Mouse (Mus musculus): ENCODE results near the gene Slc25a44. TPM values are rescaled to one million over a fixed set of nuclear protein-coding genes. Genes with fewer than 3 reads are reported as not detected.

Slc25a44 gene
- polyA plus RNA-seq (2012; rRNA removed): 12.2 and 12.7 TPM in 2 replicates

DNA sequence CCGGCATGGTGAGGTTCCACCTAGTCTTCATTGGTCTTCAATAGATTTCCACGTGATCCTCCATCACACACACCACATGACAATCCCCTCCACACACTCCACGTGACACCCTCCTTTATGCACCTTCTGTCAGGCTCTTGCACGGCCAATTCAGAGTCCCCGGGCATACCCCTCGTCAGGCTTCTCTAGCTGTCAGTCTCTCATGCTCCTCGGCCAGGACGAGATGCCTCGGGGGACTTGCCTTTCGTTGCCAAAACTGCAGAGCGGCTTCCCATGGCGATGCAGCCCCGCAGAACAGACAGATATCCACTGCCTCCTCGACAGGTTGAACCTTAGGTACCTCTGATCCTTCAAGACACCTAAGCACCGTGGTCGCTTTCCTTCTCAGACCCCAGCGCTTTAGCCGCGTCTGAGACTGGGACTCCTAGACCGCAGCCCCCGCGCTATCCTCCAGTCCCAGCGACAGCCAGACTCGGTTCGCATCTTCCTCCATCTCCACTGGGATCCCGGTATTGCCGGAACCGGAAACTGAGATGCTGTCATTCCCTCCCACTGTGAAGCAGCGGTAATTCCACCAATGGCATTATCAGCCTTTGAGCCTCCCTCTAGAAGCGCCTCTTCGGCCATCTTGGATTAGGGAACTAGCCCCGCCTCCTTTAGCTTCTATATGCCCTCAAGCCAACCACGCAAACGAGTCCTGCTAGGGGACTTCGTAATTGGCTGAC, at the start of gene Slc25a44:
Gene Slc25a44 (minus strand): TSS at position 535 of the 725 bp plus-strand sequence.
- H3K36me3 ChIP-seq (ENCODE audit: control insufficient read depth, insufficient read depth, low read length): no peaks in the 10 kb centered on the region; the same call in 1 of the 2 replicates
- H3K27ac ChIP-seq (ENCODE audit: control insufficient read depth, insufficient read depth, low read depth, low read length): no peak within 1 kb of the TSS; the same call in 1 of the 2 replicates
- no peak for TF ChIP-seq CTCF (IDR thresholded peaks at IDR 0.05; ENCODE audit: control insufficient read depth, insufficient read depth, insufficient replicate concordance, low read depth, low read length)
- TF ChIP-seq POLR2A (IDR thresholded peaks at IDR 0.05; ENCODE audit: control insufficient read depth, low read depth, low read length): peak; percentile 78
- peaks cover 5% of the 10 kb centered on the region for H3K4me1 ChIP-seq (ENCODE audit: control insufficient read depth, insufficient read depth, low read length)
- peak within 1 kb of the TSS; percentile 88 for H3K4me3 ChIP-seq (ENCODE audit: control insufficient read depth, low read depth, low read length)
- H3K27me3 ChIP-seq (ENCODE audit: control insufficient read depth, insufficient read depth, low read length): no peaks in the 10 kb centered on the region

DNA sequence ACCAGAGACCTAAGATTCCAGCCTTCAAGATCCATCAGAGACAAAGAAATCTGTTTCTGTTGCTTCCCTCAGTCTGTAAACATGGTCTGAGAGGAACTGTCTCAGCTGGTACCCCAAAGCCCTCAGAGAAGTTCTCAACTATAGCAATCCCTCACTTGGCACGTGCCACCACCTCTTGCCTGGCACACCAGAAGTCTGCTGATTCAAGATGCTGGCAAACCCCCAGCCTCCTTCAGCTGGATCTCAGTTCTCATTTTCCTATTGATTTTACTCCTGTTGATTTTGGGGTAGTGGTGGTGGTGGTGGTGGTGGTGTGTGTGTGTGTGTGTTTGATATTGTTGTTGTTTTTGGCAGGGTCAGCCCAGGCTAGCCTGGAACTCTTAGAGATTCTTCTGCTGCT, 48.6 kb upstream of the Slc25a44 start:
- no peak overlapping the region for H3K4me3 ChIP-seq (ENCODE audit: control insufficient read depth, low read depth, low read length)
- no peaks in the 10 kb centered on the region for H3K27me3 ChIP-seq (ENCODE audit: control insufficient read depth, insufficient read depth, low read length)
- H3K36me3 ChIP-seq (ENCODE audit: control insufficient read depth, insufficient read depth, low read length): no peaks in the 10 kb centered on the region
- no peak for TF ChIP-seq POLR2A (IDR thresholded peaks at IDR 0.05; ENCODE audit: control insufficient read depth, low read depth, low read length)
- no peak for TF ChIP-seq CTCF (IDR thresholded peaks at IDR 0.05; ENCODE audit: control insufficient read depth, insufficient read depth, insufficient replicate concordance, low read depth, low read length)
- peaks cover 2% of the 10 kb centered on the region; the same call in 1 of the 2 replicates for H3K4me1 ChIP-seq (ENCODE audit: control insufficient read depth, insufficient read depth, low read length)
- no peak overlapping the region for H3K27ac ChIP-seq (ENCODE audit: control insufficient read depth, insufficient read depth, low read depth, low read length)

DNA sequence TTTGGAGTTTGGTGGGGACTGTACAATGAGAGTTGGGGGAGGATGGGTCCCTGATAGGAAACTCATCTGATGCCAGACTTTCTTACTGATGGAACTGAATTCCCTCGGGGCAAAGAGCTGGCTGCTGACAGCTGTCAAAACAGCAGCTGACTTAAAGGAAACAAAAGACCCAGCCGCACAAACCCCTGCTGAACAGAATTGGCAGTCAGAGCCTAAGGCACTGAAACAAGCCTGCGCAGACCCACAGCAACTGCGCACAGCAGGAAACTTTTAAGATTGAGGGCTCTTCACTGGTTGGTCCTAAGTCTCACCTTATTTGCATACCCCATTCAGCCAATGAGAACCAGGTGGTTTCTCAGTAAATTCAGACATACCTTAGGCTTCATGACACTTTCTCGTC, 48.1 kb upstream of the Slc25a44 start:
- Histone ChIP-seq H3K27ac (ENCODE audit: control insufficient read depth, insufficient read depth, low read depth, low read length) (no peak overlapping the region), H3K27me3 (ENCODE audit: control insufficient read depth, insufficient read depth, low read length) (no peaks in the 10 kb centered on the region), H3K4me1 (ENCODE audit: control insufficient read depth, insufficient read depth, low read length) (peaks cover 2% of the 10 kb centered on the region; the same call in 1 of the 2 replicates), H3K4me3 (ENCODE audit: control insufficient read depth, low read depth, low read length) (no peak overlapping the region), H3K36me3 (ENCODE audit: control insufficient read depth, insufficient read depth, low read length) (no peaks in the 10 kb centered on the region)
- no peak for TF ChIP-seq CTCF (IDR thresholded peaks at IDR 0.05; ENCODE audit: control insufficient read depth, insufficient read depth, insufficient replicate concordance, low read depth, low read length)
- TF ChIP-seq POLR2A (IDR thresholded peaks at IDR 0.05; ENCODE audit: control insufficient read depth, low read depth, low read length): no peak

DNA sequence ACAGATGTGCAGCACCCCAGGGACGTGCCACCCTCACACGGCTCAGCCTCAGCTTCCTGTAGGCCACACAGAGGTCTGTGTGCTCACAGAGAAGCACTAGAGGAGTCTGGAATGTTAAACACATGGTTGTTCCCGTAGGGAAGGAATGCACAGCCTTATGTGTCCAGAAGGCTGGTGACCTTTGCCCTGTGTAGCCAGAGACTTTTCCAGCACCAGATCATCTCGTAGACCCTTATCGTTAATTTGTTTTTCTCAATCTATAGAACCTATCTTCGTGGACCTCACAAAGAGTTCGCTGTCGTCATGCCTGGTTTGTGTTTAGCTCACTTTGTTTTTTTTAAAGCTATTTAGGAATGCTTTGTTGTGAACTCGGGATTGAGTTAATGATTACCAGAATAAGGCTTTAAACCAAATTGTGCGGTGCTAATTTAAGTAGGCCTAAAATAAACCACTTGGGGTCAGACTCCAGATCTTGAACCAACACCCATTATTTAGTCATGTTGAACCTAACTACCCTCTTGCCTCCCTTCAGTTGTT, 46.1 kb upstream of the Slc25a44 start:
- H3K4me3 ChIP-seq (ENCODE audit: control insufficient read depth, low read depth, low read length): no peak overlapping the region
- no peak overlapping the region for H3K27ac ChIP-seq (ENCODE audit: control insufficient read depth, insufficient read depth, low read depth, low read length)
- no peak for TF ChIP-seq POLR2A (IDR thresholded peaks at IDR 0.05; ENCODE audit: control insufficient read depth, low read depth, low read length)

DNA sequence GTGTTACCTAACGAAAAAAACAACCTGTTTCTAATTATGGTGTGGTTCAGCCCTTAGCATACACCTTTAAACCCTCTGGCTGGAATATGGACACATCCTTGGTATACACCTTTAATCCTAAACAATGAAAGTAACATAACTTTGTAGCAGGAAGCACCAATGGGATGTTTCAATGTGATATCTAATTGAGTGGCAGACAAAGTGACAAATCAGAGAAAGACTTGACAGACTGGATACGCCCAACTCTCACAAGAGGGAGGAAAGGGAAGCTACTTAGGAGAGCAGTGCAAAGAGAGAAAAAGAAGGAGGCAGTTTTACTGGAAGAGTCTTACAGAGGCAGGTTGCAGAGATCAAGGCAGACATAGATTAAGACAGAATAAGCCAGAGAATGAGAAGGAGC, 44.5 kb upstream of the Slc25a44 start:
- Histone ChIP-seq H3K27ac (ENCODE audit: control insufficient read depth, insufficient read depth, low read depth, low read length) (no peak overlapping the region), H3K36me3 (ENCODE audit: control insufficient read depth, insufficient read depth, low read length) (no peaks in the 10 kb centered on the region), H3K4me3 (ENCODE audit: control insufficient read depth, low read depth, low read length) (no peak overlapping the region), H3K4me1 (ENCODE audit: control insufficient read depth, insufficient read depth, low read length) (peaks cover 2% of the 10 kb centered on the region; the same call in 1 of the 2 replicates), H3K27me3 (ENCODE audit: control insufficient read depth, insufficient read depth, low read length) (no peaks in the 10 kb centered on the region)
- no peak for TF ChIP-seq POLR2A (IDR thresholded peaks at IDR 0.05; ENCODE audit: control insufficient read depth, low read depth, low read length)
- TF ChIP-seq CTCF (IDR thresholded peaks at IDR 0.05; ENCODE audit: control insufficient read depth, insufficient read depth, insufficient replicate concordance, low read depth, low read length): no peak

More for the DNA sequence above, 46.1 kb upstream of the Slc25a44 start:
- peaks cover 2% of the 10 kb centered on the region; the same call in 1 of the 2 replicates for H3K4me1 ChIP-seq (ENCODE audit: control insufficient read depth, insufficient read depth, low read length)
- H3K36me3 ChIP-seq (ENCODE audit: control insufficient read depth, insufficient read depth, low read length): no peaks in the 10 kb centered on the region
- H3K27me3 ChIP-seq (ENCODE audit: control insufficient read depth, insufficient read depth, low read length): no peaks in the 10 kb centered on the region

DNA sequence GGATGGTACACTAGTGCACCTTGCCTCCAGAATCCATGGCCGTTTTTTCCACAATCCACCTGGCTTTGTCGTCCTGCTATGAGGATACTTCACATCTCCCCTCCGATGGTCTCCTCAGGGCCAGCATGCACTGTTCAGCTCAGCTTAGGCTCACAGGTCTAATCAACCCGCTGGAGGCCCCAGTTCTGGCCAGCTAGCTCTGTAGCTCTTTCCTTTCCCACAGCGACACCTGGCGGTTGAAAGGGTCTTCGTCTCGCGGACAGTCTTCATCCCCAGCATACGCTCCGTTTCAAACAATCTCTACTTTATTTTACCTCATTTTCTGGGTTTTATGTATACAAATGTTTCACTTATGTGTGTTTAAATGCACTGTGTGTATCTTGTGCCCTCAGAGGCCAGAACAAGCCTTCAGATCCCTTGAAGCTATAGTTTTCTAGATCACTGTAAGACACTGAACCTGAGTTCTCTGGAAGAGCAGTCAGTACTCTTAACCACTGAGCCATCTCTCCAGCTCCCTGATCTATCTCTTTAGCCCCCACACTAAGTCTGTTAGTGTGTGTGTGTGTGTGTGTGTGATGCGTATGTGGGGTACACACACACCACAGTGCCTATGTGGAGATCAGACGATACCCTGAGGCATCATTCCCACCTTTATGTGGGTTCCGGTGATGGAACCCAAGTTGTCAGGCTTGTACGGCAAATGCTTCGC, 42.3 kb upstream of the Slc25a44 start:
- Histone ChIP-seq H3K4me3 (ENCODE audit: control insufficient read depth, low read depth, low read length) (peak overlapping the region; percentile 72), H3K4me1 (ENCODE audit: control insufficient read depth, insufficient read depth, low read length) (peaks cover 2% of the 10 kb centered on the region; the same call in 1 of the 2 replicates), H3K27me3 (ENCODE audit: control insufficient read depth, insufficient read depth, low read length) (no peaks in the 10 kb centered on the region), H3K36me3 (ENCODE audit: control insufficient read depth, insufficient read depth, low read length) (no peaks in the 10 kb centered on the region), H3K27ac (ENCODE audit: control insufficient read depth, insufficient read depth, low read depth, low read length) (peak overlapping the region; percentile 10; the same call in 1 of the 2 replicates)
- TF ChIP-seq POLR2A (IDR thresholded peaks at IDR 0.05; ENCODE audit: control insufficient read depth, low read depth, low read length) (no peak), CTCF (IDR thresholded peaks at IDR 0.05; ENCODE audit: control insufficient read depth, insufficient read depth, insufficient replicate concordance, low read depth, low read length) (peak; percentile 87)

DNA sequence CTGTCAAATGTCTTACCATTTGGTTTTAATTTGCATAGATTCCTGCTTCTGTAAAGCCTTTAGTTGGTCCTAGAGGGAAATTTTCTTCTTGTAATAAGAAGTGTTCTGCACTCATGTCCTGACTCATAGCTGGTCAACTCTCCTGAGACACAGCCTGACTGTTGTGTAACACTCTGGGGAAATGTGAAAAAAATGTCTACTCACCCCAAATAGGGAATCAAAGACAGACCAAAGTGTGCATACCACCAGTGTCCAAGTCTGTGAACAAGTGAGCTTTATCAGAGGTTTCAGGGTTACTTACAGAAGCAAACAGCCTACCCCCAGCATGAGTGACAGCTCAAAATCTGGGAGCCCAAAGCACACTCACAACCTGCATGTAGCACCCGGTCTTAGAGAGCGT, 40.2 kb upstream of the Slc25a44 start:
- Histone ChIP-seq H3K4me3 (ENCODE audit: control insufficient read depth, low read depth, low read length) (no peak overlapping the region), H3K4me1 (ENCODE audit: control insufficient read depth, insufficient read depth, low read length) (peaks cover 2% of the 10 kb centered on the region; the same call in 1 of the 2 replicates), H3K27ac (ENCODE audit: control insufficient read depth, insufficient read depth, low read depth, low read length) (no peak overlapping the region), H3K36me3 (ENCODE audit: control insufficient read depth, insufficient read depth, low read length) (no peaks in the 10 kb centered on the region), H3K27me3 (ENCODE audit: control insufficient read depth, insufficient read depth, low read length) (no peaks in the 10 kb centered on the region)
- TF ChIP-seq CTCF (IDR thresholded peaks at IDR 0.05; ENCODE audit: control insufficient read depth, insufficient read depth, insufficient replicate concordance, low read depth, low read length) (no peak), POLR2A (IDR thresholded peaks at IDR 0.05; ENCODE audit: control insufficient read depth, low read depth, low read length) (no peak)
